Mouse (Mus musculus) 3T3-L1 (cell line): ENCODE results near the gene Spata18.

ENCODE experiments used
- DNase-seq: peaks from one replicate; pipeline ENCODE4 v3.0.0-alpha.2; 2015; ENCODE audit warnings: low read depth, low spot score

Spata18 gene

GRCm38 (mm10) chr5:73651061-73651854, at the start of gene Spata18:
Gene Spata18, plus strand, starts transcription at chr5:73651379.
- DNase-seq, result no peak

GRCm38 (mm10) chr5:73602865-73603264, 48.3 kb upstream of the Spata18 start:
- no peak for DNase-seq

- DNase-seq, result no peak
Measured at GRCm38 (mm10) chr5:73604542-73604941, 46.6 kb upstream of the Spata18 start.

DNA sequence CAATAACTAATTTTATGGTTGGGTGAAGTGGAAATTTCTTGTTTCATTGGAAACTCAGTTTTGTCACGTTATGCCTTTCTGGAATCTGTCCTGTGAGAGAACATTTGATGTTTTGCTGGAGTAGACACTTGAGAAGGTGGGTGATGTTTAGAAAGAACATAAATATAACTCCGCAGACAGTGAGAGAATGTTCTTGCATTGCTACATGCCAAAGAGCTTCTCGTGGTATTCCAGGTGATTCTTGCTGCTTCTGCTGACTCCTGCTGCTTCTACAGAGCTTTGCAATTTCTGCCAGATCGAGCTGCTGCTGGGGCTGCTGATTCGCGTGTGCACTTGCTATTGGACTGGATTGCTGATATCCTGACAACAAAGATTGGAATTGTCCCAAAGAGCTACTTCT, 46.2 kb upstream of the Spata18 start:
- DNase-seq, result no peak

GRCm38 (mm10) chr5:73611071-73611470, 40.1 kb upstream of the Spata18 start:
- DNase-seq, result no peak

DNA sequence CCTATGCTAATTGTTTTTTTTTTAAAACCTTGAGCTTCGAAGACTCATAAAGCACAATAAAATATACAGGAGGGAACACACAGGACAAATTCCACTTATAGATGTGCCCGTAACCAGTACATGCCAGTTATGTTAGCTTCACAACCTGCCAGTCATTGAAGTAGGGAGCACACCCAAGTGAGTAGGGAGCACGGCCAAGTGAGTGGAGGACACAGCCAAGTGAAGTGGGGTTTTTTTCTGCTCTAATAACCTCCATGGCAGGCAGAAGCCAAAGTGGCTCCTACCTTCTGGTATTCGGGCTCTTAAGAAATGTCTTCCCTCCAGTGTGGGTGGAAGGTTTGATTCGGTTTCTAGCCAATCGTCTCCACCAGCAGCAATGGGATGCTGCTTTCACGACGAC, 37.9 kb upstream of the Spata18 start:
- no peak for DNase-seq

- DNase-seq, result no peak
Measured at GRCm38 (mm10) chr5:73615211-73615610, 36.0 kb upstream of the Spata18 start.

GRCm38 (mm10) chr5:73618969-73619368, 32.2 kb upstream of the Spata18 start:
- no peak for DNase-seq

DNA sequence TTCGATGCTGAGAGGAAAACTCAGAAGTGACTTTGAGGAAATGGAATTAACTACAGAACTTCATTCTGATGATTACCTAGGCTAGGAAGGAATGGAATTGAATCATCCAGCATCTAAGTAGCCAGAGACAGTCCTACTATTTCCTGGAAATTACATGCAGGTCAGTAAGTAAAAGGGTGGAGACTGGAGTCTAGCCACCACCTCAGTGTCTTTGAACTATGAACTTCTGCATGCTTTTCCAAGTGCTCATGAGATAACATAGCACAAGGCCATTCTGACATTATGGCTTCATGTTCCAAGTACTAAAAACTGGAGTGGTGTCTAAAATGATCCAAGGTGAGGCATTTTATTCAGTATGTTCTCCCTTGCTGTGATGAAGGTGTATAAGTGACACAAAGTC, 25.7 kb upstream of the Spata18 start:
- no peak for DNase-seq

GRCm38 (mm10) chr5:73626842-73627241, 24.3 kb upstream of the Spata18 start:
- DNase-seq, result no peak

DNA sequence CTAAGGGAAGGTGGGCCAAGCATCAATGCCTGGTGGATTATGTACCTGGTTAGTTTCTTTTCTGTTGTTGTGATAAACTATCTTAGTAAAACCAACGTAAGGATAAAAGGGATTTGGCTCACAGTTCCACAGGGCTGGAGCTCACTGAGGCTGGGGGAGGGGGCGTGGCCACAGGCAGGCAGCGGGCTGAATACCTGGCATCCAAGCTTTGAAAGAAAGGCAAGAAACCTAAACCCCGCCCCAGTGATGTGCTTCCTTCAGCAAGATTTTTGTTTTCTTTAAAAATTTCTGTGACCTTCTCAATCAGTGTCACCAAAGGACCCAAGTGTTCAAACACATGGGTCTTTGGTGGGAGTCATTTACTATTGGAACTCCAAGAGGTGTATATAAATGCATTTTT, 23.6 kb upstream of the Spata18 start:
- DNase-seq, result no peak

- no peak for DNase-seq
Measured at GRCm38 (mm10) chr5:73627991-73628390, 23.2 kb upstream of the Spata18 start.

DNA sequence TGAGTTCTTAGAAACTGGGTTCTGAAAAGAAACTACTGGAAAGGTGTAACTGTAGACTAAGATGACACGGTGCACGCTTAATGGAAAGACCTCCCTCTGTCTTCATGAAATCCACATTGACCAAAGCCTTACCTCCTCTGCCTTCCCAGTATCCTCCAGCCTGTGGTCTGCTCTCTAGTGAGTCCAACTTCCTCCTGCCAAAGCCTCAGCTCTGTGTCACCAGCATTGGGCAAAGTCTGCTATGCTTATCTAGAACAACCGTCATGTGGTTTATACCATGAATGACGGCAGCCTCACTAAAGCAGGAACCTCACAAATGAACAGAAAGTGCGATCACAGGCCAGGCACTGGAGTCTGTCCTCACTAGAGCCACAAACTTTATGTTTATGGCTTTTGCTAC, 21.0 kb upstream of the Spata18 start:
- no peak for DNase-seq

- DNase-seq, result no peak
Measured at GRCm38 (mm10) chr5:73631001-73631558, 20.1 kb upstream of the Spata18 start.

DNA sequence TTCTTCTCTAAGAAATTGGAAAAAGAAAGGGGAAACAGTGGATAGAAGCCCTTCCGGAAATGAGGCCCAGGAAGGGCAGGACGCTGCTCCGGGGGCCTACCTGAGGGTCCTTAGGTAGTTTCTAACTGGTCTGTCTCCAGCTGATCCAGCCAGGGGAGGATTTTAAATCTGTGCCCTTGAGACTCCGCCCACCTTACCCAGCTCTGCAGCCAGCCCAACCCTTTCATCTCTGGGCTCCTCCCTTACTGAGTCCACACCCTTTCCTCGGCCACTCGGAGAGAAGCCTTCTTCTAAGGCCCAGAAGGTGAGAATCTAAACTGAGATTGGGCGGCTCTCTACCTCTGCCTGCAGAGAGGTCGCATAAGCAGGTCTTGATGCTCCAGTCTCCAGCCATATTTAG, 18.9 kb upstream of the Spata18 start, which contains the start of gene Lrrc66:
Gene Lrrc66, minus strand, starts transcription at position 236 of the 400 bp plus-strand sequence.
- no peak for DNase-seq

- DNase-seq, result peak; percentile 74
Measured at GRCm38 (mm10) chr5:73633141-73633540, 18.0 kb upstream of the Spata18 start.

- peak; percentile 80 for DNase-seq
Measured at GRCm38 (mm10) chr5:73637337-73638107, 13.7 kb upstream of the Spata18 start.

- DNase-seq, result no peak
Measured at GRCm38 (mm10) chr5:73641058-73641457, 10.1 kb upstream of the Spata18 start.

DNA sequence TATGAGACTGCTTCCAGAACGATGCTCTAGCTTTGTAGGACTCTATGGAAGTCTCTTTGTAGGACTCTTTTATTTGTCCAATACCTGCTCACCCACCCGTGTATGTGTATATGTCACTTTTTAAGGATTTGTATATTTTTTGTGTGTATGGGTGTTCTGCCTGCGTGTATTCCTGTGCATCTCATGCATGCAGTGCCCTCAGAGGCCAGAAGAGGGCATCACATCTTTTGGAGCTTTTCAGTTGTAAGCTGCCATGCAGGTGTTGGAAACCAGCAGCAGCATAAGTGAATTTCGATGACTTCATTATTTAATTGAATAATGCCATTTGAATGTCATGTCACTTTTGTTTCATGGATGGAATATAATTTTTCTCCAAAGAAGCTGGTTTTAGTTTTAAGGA, 9.1 kb upstream of the Spata18 start:
- peak; percentile 51 for DNase-seq

DNA sequence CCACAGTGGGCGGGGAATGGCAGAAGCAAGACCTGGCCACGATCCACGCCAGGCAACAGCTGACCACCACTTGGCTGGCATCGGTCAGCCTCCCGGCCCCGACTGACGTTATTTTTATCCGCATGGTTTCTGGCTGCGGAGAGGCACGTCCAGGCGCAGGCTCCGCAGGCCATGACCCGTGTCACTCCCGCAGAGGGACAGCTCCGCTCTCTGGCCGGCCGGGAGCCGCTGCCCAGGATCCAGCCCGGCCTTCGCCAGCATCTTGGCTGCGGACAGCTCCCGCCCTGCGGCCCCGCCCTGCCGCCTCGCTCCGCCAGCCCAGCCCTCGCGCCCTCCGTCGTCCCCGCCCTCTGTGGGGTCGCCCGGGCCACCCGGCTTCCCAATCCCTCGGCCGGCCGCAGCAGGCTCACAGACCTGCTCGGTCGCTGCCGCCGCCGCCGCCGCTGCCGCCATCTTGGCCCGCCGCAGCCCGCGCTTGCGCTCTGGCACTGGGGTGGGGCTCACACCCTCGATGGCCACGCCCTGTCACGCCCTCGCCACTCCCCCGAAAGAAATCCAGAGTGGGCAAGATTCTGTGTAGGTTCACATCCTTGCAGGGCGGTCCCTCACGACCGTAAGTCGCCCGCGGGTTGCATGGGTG, 3.8 kb upstream of the Spata18 start, which contains the start of gene Sgcb:
Gene Sgcb, minus strand, starts transcription at position 530 of the 640 bp plus-strand sequence.
- peak; percentile 46 for DNase-seq

DNA sequence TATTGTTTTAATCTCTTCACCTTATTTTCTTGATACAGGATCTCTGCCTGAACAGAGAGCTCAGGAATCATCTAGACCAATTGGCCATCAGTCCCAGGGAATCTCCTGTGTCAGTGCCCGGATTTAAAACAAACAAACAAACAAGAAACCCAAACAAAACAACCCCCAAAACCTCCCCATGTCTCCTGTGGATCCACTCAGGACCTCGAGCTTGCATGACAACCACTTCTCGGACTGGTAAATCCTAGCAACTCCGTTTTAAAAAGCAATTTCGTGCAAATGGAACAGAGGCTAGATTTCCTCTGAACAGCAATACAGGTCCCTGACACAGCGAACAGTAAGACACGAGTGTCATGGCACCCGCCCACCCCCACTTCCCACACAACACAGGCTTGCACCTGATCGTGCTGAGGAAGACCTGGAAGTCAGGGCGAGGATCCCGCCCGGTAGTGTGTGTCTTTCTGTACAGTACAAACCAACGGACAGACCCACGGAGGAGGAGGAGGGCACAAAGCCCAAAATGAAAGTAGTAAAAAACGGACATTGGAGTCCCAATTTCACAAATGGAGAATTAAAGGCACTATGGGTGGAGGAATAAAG, 714 bp upstream of the Spata18 start:
- DNase-seq, result no peak

GRCm38 (mm10) chr5:73651855-73652201, 649 bp downstream of the Spata18 start:
- DNase-seq, result no peak
